Mouse (Mus musculus) stomach, postnatal 0 days (tissue): ENCODE results near the gene Asic3.

Source experiments
- CTCF ChIP-seq: IDR thresholded peaks from 2 replicates; pipeline ENCODE4 v1.5.1; 2016; ENCODE audit warnings: antibody characterized with exemption, low read depth, mild to moderate bottlenecking, moderate library complexity
- EP300 ChIP-seq: optimal IDR thresholded peaks from 2 replicates; pipeline ENCODE3; 2016; ENCODE audit warnings: antibody characterized with exemption

DNA sequence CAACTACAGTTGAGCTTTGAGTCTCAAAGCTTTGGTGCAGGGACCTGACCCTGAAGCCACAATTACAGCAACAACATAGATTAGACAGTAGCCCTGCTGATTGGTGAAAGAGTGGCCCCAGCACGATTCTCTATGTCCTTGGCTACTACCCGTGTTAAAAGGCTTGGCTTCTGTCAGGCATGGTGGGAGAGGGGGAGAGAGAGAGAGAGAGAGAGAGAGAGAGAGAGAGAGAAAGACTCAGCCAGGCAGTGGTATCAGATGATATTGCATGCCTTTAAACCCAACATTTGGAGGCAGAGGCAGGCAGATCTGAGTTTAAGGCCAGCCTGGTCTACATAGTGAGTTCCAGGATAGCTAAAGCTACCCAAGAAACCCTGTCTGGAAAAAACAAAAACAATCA is 31.2 kb upstream of the Asic3 start:
- TF ChIP-seq CTCF (no peak), EP300 (no peak)
